Mouse (Mus musculus): Measurements from ENCODE around the gene Gm773. TPM values are rescaled to one million over a fixed set of nuclear protein-coding genes. Genes with fewer than 3 reads are reported as not detected.
"Not testable (repeated sequence)": the region's sequence is repeated elsewhere in the genome, so short reads cannot be mapped to it uniquely, and the experiment has no call there.

Gene Gm773
- polyA plus RNA-seq (2015; fragmentation: Nextera tagmentation; extraction: Ambion mirVana): not detected in 2 replicates

- H3K4me2 ChIP-seq: no peak within 1 kb of the TSS
- H3K27ac ChIP-seq: no peak within 1 kb of the TSS
- H3K9me3 ChIP-seq: no peaks in the 10 kb centered on the region
- 81% methylated on average over 8 of the region's 8 CpGs for WGBS
- no peak for ATAC-seq (ENCODE audit: insufficient number of reproducible peaks, low FRiP score, low TSS enrichment, low read depth)
- no peak within 1 kb of the TSS for H3K4me3 ChIP-seq
- H3K36me3 ChIP-seq: no peaks in the 10 kb centered on the region
- no peak within 1 kb of the TSS for H3K9ac ChIP-seq
- no peaks in the 10 kb centered on the region for H3K4me1 ChIP-seq
- no peaks in the 10 kb centered on the region for H3K27me3 ChIP-seq
Measured at GRCm38 (mm10) chrX:56212771-56213170, at the start of gene Gm773. Gene Gm773 (minus strand): TSS chrX:56212881.

GRCm38 (mm10) chrX:56186449-56186848 lies 26.2 kb downstream of the Gm773 start:
- not testable (repeated sequence) for H3K27me3 ChIP-seq; H3K4me3 ChIP-seq; ATAC-seq (ENCODE audit: insufficient number of reproducible peaks, low FRiP score, low TSS enrichment, low read depth); H3K4me2 ChIP-seq; H3K4me1 ChIP-seq; H3K36me3 ChIP-seq; H3K9me3 ChIP-seq; H3K9ac ChIP-seq; H3K27ac ChIP-seq
- no CpG with 5 or more reads among the region's 1 CpGs for WGBS

GRCm38 (mm10) chrX:56151396-56151795 lies 61.3 kb downstream of the Gm773 start:
- no peak overlapping the region for H3K4me2 ChIP-seq
- no peak overlapping the region for H3K27ac ChIP-seq
- H3K27me3 ChIP-seq: no peaks in the 10 kb centered on the region
- ATAC-seq (ENCODE audit: insufficient number of reproducible peaks, low FRiP score, low TSS enrichment, low read depth): no peak
- no peaks in the 10 kb centered on the region for H3K4me1 ChIP-seq
- 94% methylated on average over 2 of the region's 2 CpGs for WGBS
- H3K36me3 ChIP-seq: no peaks in the 10 kb centered on the region
- no peaks in the 10 kb centered on the region for H3K9me3 ChIP-seq
- H3K9ac ChIP-seq: no peak overlapping the region
- no peak overlapping the region for H3K4me3 ChIP-seq

Other genes with a start within 250 kb of the Gm773 start
- gene 3830403N18Rik, start 76.3 kb downstream of the Gm773 start, polyA plus RNA-seq (2015; fragmentation: Nextera tagmentation; extraction: Ambion mirVana): 1.1 and 1.8 TPM in 2 replicates
- 10.7 and 11.8 TPM in 2 replicates for gene Zfp449, start 133.5 kb upstream of the Gm773 start, polyA plus RNA-seq (2015; fragmentation: Nextera tagmentation; extraction: Ambion mirVana)
- 4.9 and 6.1 TPM in 2 replicates for gene Smim10l2a, start 161.7 kb upstream of the Gm773 start, polyA plus RNA-seq (2015; fragmentation: Nextera tagmentation; extraction: Ambion mirVana)
- gene Gm2174, start 235.1 kb upstream of the Gm773 start, polyA plus RNA-seq (2015; fragmentation: Nextera tagmentation; extraction: Ambion mirVana): 2.2 and 2.8 TPM in 2 replicates
- 28.8 and 29.7 TPM in 2 replicates for gene Ints6l, start 242.0 kb upstream of the Gm773 start, polyA plus RNA-seq (2015; fragmentation: Nextera tagmentation; extraction: Ambion mirVana)

All from limb, embryonic 15.5 days (tissue).